Mouse (Mus musculus) adrenal gland, postnatal 10 days (tissue): ENCODE data around the gene Mrpl21. TPM values are rescaled to one million over a fixed set of nuclear protein-coding genes. Genes with fewer than 3 reads are reported as not detected.

Experiments
- DNase-seq: peaks from one replicate; pipeline ENCODE4 v3.0.0; 2021; ENCODE audit warnings: mixed read lengths
- microRNA-seq: library from miRNA; unstranded; fragments of <30 nt; microRNA quantifications from one replicate; pipeline ENCODE4 v1.2.0, GENCODE M21; 2021
- total RNA-seq, 2 experiments: library from RNA; stranded (reverse); gene quantifications; 2 replicates each; pipeline ENCODE4 v1.2.3; 2021

The Mrpl21 gene
- total RNA-seq, 2 experiments from 2014 or later, result 82.2 to 91.3 TPM

DNA sequence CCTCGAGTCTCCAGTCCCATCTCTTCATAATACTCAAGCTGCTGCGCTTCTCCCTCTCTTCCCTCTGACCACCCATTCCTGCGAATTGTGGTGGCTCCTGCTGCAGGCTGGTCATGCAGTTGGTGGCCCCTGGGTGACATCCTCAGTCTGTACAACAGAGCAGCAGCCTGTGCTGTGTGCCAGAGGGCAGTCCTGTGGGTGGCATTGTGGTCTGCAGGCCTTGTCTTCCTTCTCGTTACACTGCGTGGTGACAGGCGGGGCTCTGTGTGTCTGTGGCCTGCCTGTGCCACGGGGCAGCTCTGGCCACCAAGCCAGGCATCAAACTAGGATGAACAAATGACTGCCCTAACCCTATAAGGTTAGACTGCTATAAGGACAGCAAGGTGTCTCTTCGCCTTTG is 56.5 kb downstream of the Mrpl21 start:
- DNase-seq, result no peak

DNA sequence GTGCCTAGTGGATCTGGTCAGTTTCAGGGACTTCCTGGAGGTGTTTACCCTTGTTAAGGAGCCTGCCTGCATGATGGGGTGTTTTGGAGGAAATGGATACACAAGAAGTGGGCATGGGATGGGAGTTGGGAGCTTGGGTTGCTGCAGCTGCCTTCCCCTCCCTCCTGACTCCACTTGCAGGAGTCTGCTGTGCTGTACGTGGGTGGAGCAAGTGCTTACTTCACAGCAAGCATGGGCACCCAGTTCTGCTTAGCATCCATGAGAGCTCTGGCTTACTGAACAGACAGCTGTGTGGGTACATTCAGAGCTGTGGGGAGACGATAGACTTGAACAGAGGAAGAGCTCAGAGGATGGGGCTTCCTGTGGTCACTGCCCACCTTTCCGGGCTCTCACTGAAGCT is 58.3 kb downstream of the Mrpl21 start:
- no peak for DNase-seq

Small RNAs within 50 kb of the gene (microRNA-seq; reads per million reads assigned to microRNA genes)
- not detected for gene Mir6984

Other genes starting within 250 kb of the Mrpl21 start
- 1 to 10 TPM; 5.8 to 8.4 TPM for gene Ighmbp2, start 116 bp downstream of the Mrpl21 start, total RNA-seq
- 100 to 1,000 TPM; 173 to 277 TPM for gene Cpt1a, start 39.4 kb downstream of the Mrpl21 start, total RNA-seq
- gene Tesmin, start 106.0 kb downstream of the Mrpl21 start, total RNA-seq, result 1 to 10 TPM; 1.2 to 1.4 TPM
- 10 to 100 TPM; 15.8 to 18.0 TPM for gene Gal, start 131.6 kb downstream of the Mrpl21 start, total RNA-seq